Mouse (Mus musculus): ENCODE results near the gene Sfrp5. TPM values are rescaled to one million over a fixed set of nuclear protein-coding genes. Genes with fewer than 3 reads are reported as not detected.

Gene Sfrp5
- polyA plus RNA-seq, 1 experiment from 2014 or later = 0.81 TPM

GRCm38 (mm10) chr19:42209485-42209884, 7.4 kb upstream of the Sfrp5 start:
- Histone ChIP-seq H3K27ac (ENCODE audit: low read depth, low read length) (no peak overlapping the region), H3K27me3 (replicated peaks; ENCODE audit: control insufficient read depth, insufficient read depth, low read length) (no peaks in the 10 kb centered on the region), H3K9ac (ENCODE audit: low read length) (no peak overlapping the region), H3K4me3 (ENCODE audit: low read depth, low read length) (no peak overlapping the region), H3K36me3 (ENCODE audit: control insufficient read depth, insufficient read depth, low read length) (no peaks in the 10 kb centered on the region), H3K4me1 (ENCODE audit: control insufficient read depth, insufficient read depth, low read length) (no peaks in the 10 kb centered on the region), H3K4me2 (ENCODE audit: low read length) (no peak overlapping the region), H3K9me3 (replicated peaks; ENCODE audit: control insufficient read depth, low read length) (no peaks in the 10 kb centered on the region)
- WGBS = 60% methylated on average over 7 of the region's 7 CpGs
- DNase-seq (ENCODE audit: low spot score) (no peak), ATAC-seq (no peak)

- no peak overlapping the region for H3K9ac ChIP-seq (ENCODE audit: low read length)
- H3K9me3 ChIP-seq (replicated peaks; ENCODE audit: control insufficient read depth, low read length) = no peaks in the 10 kb centered on the region
- WGBS = 82% methylated on average over 8 of the region's 8 CpGs
- no peak overlapping the region for H3K27ac ChIP-seq (ENCODE audit: low read depth, low read length)
- H3K4me3 ChIP-seq (ENCODE audit: low read depth, low read length) = no peak overlapping the region
- H3K4me2 ChIP-seq (ENCODE audit: low read length) = no peak overlapping the region
- no peaks in the 10 kb centered on the region for H3K36me3 ChIP-seq (ENCODE audit: control insufficient read depth, insufficient read depth, low read length)
- H3K4me1 ChIP-seq (ENCODE audit: control insufficient read depth, insufficient read depth, low read length) = no peaks in the 10 kb centered on the region
- peaks cover 34% of the 10 kb centered on the region for H3K27me3 ChIP-seq (replicated peaks; ENCODE audit: control insufficient read depth, insufficient read depth, low read length)
- no peak for DNase-seq (ENCODE audit: low spot score)
- no peak for ATAC-seq
Measured at GRCm38 (mm10) chr19:42205201-42205600, 3.1 kb upstream of the Sfrp5 start.

- ATAC-seq (no peak), DNase-seq (ENCODE audit: low spot score) (no peak)
- no peak overlapping the region for H3K27ac ChIP-seq (ENCODE audit: low read depth, low read length)
- peaks cover 43% of the 10 kb centered on the region for H3K27me3 ChIP-seq (replicated peaks; ENCODE audit: control insufficient read depth, insufficient read depth, low read length)
- no peaks in the 10 kb centered on the region for H3K36me3 ChIP-seq (ENCODE audit: control insufficient read depth, insufficient read depth, low read length)
- no peaks in the 10 kb centered on the region for H3K4me1 ChIP-seq (ENCODE audit: control insufficient read depth, insufficient read depth, low read length)
- WGBS = 91% methylated on average over 4 of the region's 4 CpGs
- no peak overlapping the region for H3K4me3 ChIP-seq (ENCODE audit: low read depth, low read length)
- H3K9me3 ChIP-seq (replicated peaks; ENCODE audit: control insufficient read depth, low read length) = no peaks in the 10 kb centered on the region
- no peak overlapping the region for H3K9ac ChIP-seq (ENCODE audit: low read length)
- no peak overlapping the region for H3K4me2 ChIP-seq (ENCODE audit: low read length)
Measured at GRCm38 (mm10) chr19:42204306-42204705, 2.3 kb upstream of the Sfrp5 start.

- no peak overlapping the region for H3K27ac ChIP-seq (ENCODE audit: low read depth, low read length)
- ATAC-seq (no peak), DNase-seq (ENCODE audit: low spot score) (no peak)
- H3K4me2 ChIP-seq (ENCODE audit: low read length) = no peak overlapping the region
- H3K4me3 ChIP-seq (ENCODE audit: low read depth, low read length) = no peak overlapping the region; the same call in 1 of the 2 replicates
- H3K9ac ChIP-seq (ENCODE audit: low read length) = no peak overlapping the region
- H3K27me3 ChIP-seq (replicated peaks; ENCODE audit: control insufficient read depth, insufficient read depth, low read length) = peaks cover 54% of the 10 kb centered on the region
- H3K4me1 ChIP-seq (ENCODE audit: control insufficient read depth, insufficient read depth, low read length) = no peaks in the 10 kb centered on the region
- no peaks in the 10 kb centered on the region for H3K9me3 ChIP-seq (replicated peaks; ENCODE audit: control insufficient read depth, low read length)
- 43% methylated on average over 8 of the region's 8 CpGs for WGBS
- H3K36me3 ChIP-seq (ENCODE audit: control insufficient read depth, insufficient read depth, low read length) = no peaks in the 10 kb centered on the region
Measured at GRCm38 (mm10) chr19:42202467-42202866, 415 bp upstream of the Sfrp5 start.

GRCm38 (mm10) chr19:42198026-42198425, 4.0 kb downstream of the Sfrp5 start:
- Histone ChIP-seq H3K36me3 (ENCODE audit: control insufficient read depth, insufficient read depth, low read length) (no peaks in the 10 kb centered on the region; the same call in 1 of the 2 replicates), H3K4me2 (ENCODE audit: low read length) (no peak overlapping the region), H3K27me3 (replicated peaks; ENCODE audit: control insufficient read depth, insufficient read depth, low read length) (peaks cover 48% of the 10 kb centered on the region), H3K9me3 (replicated peaks; ENCODE audit: control insufficient read depth, low read length) (no peaks in the 10 kb centered on the region), H3K27ac (ENCODE audit: low read depth, low read length) (no peak overlapping the region), H3K4me3 (ENCODE audit: low read depth, low read length) (no peak overlapping the region), H3K4me1 (ENCODE audit: control insufficient read depth, insufficient read depth, low read length) (no peaks in the 10 kb centered on the region), H3K9ac (ENCODE audit: low read length) (no peak overlapping the region)
- 43% methylated on average over 11 of the region's 11 CpGs for WGBS
- DNase-seq (ENCODE audit: low spot score) (no peak), ATAC-seq (no peak)

- DNase-seq (ENCODE audit: low spot score) (no peak), ATAC-seq (no peak)
- H3K4me1 ChIP-seq (ENCODE audit: control insufficient read depth, insufficient read depth, low read length) = no peaks in the 10 kb centered on the region
- H3K4me2 ChIP-seq (ENCODE audit: low read length) = no peak overlapping the region
- H3K9ac ChIP-seq (ENCODE audit: low read length) = no peak overlapping the region
- H3K4me3 ChIP-seq (ENCODE audit: low read depth, low read length) = no peak overlapping the region
- H3K9me3 ChIP-seq (replicated peaks; ENCODE audit: control insufficient read depth, low read length) = no peaks in the 10 kb centered on the region
- H3K27me3 ChIP-seq (replicated peaks; ENCODE audit: control insufficient read depth, insufficient read depth, low read length) = peaks cover 38% of the 10 kb centered on the region
- 73% methylated on average over 4 of the region's 4 CpGs for WGBS
- H3K27ac ChIP-seq (ENCODE audit: low read depth, low read length) = no peak overlapping the region
- no peaks in the 10 kb centered on the region; the same call in 1 of the 2 replicates for H3K36me3 ChIP-seq (ENCODE audit: control insufficient read depth, insufficient read depth, low read length)
Measured at GRCm38 (mm10) chr19:42197066-42197465, 5.0 kb downstream of the Sfrp5 start.

- Histone ChIP-seq H3K27ac (ENCODE audit: low read depth, low read length) (no peak overlapping the region), H3K9me3 (replicated peaks; ENCODE audit: control insufficient read depth, low read length) (no peaks in the 10 kb centered on the region), H3K4me2 (ENCODE audit: low read length) (no peak overlapping the region), H3K36me3 (ENCODE audit: control insufficient read depth, insufficient read depth, low read length) (peaks cover 1% of the 10 kb centered on the region), H3K4me1 (ENCODE audit: control insufficient read depth, insufficient read depth, low read length) (no peaks in the 10 kb centered on the region), H3K4me3 (ENCODE audit: low read depth, low read length) (no peak overlapping the region), H3K27me3 (replicated peaks; ENCODE audit: control insufficient read depth, insufficient read depth, low read length) (peaks cover 31% of the 10 kb centered on the region), H3K9ac (ENCODE audit: low read length) (no peak overlapping the region)
- WGBS = 87% methylated on average over 4 of the region's 4 CpGs
- ATAC-seq (no peak), DNase-seq (ENCODE audit: low spot score) (no peak)
Measured at GRCm38 (mm10) chr19:42196378-42196777, 5.7 kb downstream of the Sfrp5 start.

GRCm38 (mm10) chr19:42193311-42193710, 8.7 kb downstream of the Sfrp5 start:
- no peak overlapping the region for H3K4me2 ChIP-seq (ENCODE audit: low read length)
- peaks cover 17% of the 10 kb centered on the region for H3K36me3 ChIP-seq (ENCODE audit: control insufficient read depth, insufficient read depth, low read length)
- no peak overlapping the region for H3K9ac ChIP-seq (ENCODE audit: low read length)
- DNase-seq (ENCODE audit: low spot score) (no peak), ATAC-seq (no peak)
- H3K4me1 ChIP-seq (ENCODE audit: control insufficient read depth, insufficient read depth, low read length) = no peaks in the 10 kb centered on the region
- 53% methylated on average over 2 of the region's 2 CpGs for WGBS
- no peak overlapping the region for H3K27ac ChIP-seq (ENCODE audit: low read depth, low read length)
- no peaks in the 10 kb centered on the region for H3K9me3 ChIP-seq (replicated peaks; ENCODE audit: control insufficient read depth, low read length)
- H3K4me3 ChIP-seq (ENCODE audit: low read depth, low read length) = no peak overlapping the region
- H3K27me3 ChIP-seq (replicated peaks; ENCODE audit: control insufficient read depth, insufficient read depth, low read length) = 0 out of 2 replicates have a peak, but pooled peaks cover under 1% of the 10 kb centered on the region

GRCm38 (mm10) chr19:42190494-42190893, 11.6 kb downstream of the Sfrp5 start:
- H3K27ac ChIP-seq (ENCODE audit: low read depth, low read length) = no peak overlapping the region
- no peaks in the 10 kb centered on the region for H3K9me3 ChIP-seq (replicated peaks; ENCODE audit: control insufficient read depth, low read length)
- DNase-seq (ENCODE audit: low spot score) = peak; percentile 59
- H3K4me1 ChIP-seq (ENCODE audit: control insufficient read depth, insufficient read depth, low read length) = no peaks in the 10 kb centered on the region
- no peak overlapping the region for H3K4me3 ChIP-seq (ENCODE audit: low read depth, low read length)
- H3K36me3 ChIP-seq (ENCODE audit: control insufficient read depth, insufficient read depth, low read length) = peaks cover 40% of the 10 kb centered on the region
- no peaks in the 10 kb centered on the region for H3K27me3 ChIP-seq (replicated peaks; ENCODE audit: control insufficient read depth, insufficient read depth, low read length)
- 23% methylated on average over 5 of the region's 5 CpGs for WGBS
- no peak overlapping the region for H3K9ac ChIP-seq (ENCODE audit: low read length)
- ATAC-seq = peak; percentile 50; the same call in 1 of the 2 replicates
- no peak overlapping the region for H3K4me2 ChIP-seq (ENCODE audit: low read length)
